Mouse (Mus musculus) splenic B cell, adult 2 months (primary cell): Measurements from ENCODE around the gene Tnfaip8l2.
"Not testable (repeated sequence)": the region's sequence is repeated elsewhere in the genome, so short reads cannot be mapped to it uniquely, and the experiment has no call there.

Experiments used
- DNase-seq: peaks from one replicate; pipeline ENCODE4 v3.0.0-alpha.2; 2011; ENCODE audit warnings: low read depth, low spot score
- H3K27me3 ChIP-seq: 2 replicates; pipeline ENCODE4 v1.6.1; 2012; ENCODE audit warnings: mild to moderate bottlenecking, low read length, moderate library complexity, mixed read lengths; ENCODE audit not compliant: control insufficient read depth, poor library complexity, insufficient read depth, severe bottlenecking
- H3K36me3 ChIP-seq: 2 replicates; pipeline ENCODE4 v1.6.1; 2012; ENCODE audit warnings: mild to moderate bottlenecking, low read length, moderate library complexity, mixed read lengths; ENCODE audit not compliant: control insufficient read depth, poor library complexity, insufficient read depth, severe bottlenecking

Tnfaip8l2 gene

DNA sequence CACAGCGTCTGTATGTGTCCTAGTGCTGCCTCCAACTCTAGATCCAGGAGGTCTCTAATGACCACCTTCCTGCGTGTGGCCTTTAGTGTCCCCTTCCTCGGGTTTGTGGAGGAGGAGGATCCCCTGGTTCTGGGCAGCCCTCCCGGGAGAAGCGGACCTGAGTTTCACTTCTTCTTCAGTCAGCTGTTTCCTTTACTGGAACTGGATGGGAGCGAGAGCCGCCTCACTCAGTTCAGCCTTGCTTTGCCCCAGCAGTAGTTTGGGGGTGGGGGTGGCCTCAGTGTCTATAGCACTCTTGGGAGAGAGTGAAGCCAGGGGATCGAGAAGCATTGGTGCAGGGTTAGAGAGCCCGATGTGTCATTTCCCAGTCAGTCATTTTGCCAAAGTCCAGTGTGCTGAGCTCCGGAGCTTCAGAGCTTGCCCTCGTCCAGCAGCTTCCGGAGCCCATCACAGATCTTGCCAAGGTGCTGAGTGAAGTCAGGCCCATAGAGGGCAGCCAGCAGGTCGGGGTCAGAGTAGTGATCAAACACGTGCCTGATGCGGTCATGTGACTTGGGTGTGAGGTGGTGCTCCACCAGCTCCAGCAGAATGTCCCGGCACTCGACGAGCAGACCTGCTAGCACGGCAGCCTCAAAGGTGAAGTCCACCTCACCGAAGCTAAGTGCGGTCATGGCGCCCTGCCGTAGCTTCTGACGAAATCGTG lies 2.4 kb downstream of the Tnfaip8l2 start:
- no peak for DNase-seq
- Histone ChIP-seq H3K27me3 (no peaks in the 10 kb centered on the region), H3K36me3 (peaks cover 3% of the 10 kb centered on the region; the same call in 1 of the 2 replicates)

DNA sequence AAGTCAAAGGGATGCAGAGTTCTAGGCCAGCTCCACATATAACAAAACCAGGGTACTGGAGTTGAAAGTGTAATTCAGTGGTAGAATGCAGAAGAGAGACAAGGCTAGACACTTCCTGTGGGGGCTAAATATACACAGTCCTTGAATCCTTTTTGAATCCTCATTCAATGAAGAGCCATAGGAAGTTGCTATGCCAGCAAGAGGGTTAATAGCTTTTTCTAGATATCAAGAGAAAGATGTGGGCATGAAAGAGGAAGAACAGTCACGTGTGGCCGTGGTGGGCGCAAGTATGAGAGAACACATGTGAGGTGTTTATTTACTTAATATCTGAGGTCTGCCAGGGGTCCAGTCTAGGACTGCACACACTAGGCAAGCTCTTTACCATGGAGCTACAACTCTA lies 5.8 kb downstream of the Tnfaip8l2 start:
- DNase-seq: peak; percentile 62
- H3K36me3 ChIP-seq: peaks cover 3% of the 10 kb centered on the region; the same call in 1 of the 2 replicates
- no peaks in the 10 kb centered on the region for H3K27me3 ChIP-seq

DNA sequence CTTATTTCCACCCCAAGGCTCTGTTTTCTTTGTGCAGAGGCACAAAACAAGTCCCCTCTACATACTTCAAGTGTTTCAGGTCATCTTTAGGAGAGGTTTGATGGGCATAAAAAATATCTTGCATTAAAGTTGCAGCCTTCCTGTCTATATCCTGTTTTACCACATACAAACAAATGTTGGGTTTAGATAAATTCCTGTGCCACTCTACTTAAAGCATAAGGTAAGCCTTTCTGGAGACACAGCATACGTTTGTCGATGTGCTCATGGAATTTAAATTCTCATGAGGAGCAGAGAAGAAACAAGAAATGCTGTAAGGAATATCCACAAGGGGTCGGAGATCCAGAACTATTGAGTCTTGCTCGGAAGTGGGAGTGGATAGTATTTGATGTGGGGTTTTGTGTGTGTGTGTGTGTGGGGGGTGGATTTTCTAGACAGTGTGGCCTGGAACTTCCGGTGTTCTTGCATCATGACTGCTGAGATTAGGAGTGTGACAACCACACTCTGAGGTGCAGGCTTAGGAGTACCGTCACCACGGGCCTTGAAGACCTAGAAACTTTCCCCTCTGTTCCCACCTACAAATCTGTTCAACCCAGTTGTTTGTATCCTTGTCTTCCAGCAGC lies 6.6 kb downstream of the Tnfaip8l2 start:
- DNase-seq: peak; percentile 45
- peaks cover 3% of the 10 kb centered on the region; the same call in 1 of the 2 replicates for H3K36me3 ChIP-seq
- no peaks in the 10 kb centered on the region for H3K27me3 ChIP-seq

DNA sequence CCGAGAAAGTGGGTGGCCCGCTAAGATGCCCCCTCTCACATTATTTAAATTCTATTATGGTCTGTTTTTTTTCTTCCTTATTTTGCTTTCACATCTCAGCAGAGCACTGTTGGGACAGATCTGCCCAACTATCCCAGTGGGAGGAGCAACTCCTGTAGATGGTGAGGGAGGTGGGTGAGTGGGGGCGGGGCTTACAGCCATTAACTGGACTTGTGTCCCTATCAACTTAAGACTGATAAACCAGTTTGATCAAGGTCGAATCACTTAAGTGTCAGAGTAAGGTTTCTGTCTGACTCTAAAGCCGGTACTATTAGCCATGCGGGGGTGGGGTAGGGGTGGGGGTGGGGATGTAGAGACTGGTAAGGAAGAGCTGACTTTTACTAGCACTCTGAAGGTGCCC lies 7.1 kb downstream of the Tnfaip8l2 start:
- peaks cover 6% of the 10 kb centered on the region; the same call in 1 of the 2 replicates for H3K36me3 ChIP-seq
- peak; percentile 47 for DNase-seq
- H3K27me3 ChIP-seq: no peaks in the 10 kb centered on the region

DNA sequence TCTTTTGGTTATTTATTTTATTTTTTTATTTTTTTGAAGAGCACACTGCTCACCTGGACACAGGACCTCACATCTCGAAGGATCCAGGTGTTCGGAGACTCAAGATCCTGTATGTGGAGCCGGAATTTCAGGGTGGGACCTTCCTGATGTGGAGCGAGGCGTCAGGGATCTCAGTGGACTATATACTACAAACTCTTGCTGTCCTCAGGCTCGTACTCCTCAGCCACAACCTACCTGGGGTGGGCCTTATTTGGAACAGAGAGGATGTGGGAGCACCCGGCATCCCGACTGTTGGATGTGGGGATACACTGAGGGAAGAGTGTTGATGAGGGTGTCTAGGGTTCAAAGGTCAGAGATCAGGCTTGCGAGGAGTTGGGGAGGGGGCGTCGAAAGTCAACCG lies 8.0 kb downstream of the Tnfaip8l2 start:
- not testable (repeated sequence) for H3K36me3 ChIP-seq, H3K27me3 ChIP-seq, DNase-seq

DNA sequence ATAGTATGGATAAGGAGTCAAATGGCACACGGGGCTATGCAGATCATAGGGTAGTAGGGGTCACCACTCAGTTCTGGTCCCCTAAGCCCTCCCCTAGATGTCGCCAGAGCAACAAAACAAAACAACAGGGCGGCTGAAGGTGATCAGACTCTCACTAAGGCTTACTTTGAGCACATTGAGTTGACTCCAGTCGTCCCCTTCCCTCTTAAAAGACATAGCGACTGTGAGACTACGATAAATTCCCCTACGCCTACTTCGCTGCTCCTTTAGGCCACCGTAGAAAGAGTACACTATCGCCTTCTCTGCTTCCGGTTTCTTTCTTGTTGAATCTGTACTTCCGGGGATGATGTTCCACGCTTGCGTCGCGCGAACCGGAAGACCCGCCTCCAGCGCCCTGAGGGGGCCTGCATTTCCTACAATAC lies 8.5 kb downstream of the Tnfaip8l2 start, which contains the start of the genes Scnm1 and Lysmd1:
Gene Scnm1 (minus strand): TSS at position 332 of the 422 bp plus-strand sequence.
Gene Lysmd1 (plus strand): TSS at position 409 of the 422 bp plus-strand sequence.
- Histone ChIP-seq H3K27me3 (no peaks in the 10 kb centered on the region), H3K36me3 (peaks cover 11% of the 10 kb centered on the region)
- peak; percentile 95 for DNase-seq

DNA sequence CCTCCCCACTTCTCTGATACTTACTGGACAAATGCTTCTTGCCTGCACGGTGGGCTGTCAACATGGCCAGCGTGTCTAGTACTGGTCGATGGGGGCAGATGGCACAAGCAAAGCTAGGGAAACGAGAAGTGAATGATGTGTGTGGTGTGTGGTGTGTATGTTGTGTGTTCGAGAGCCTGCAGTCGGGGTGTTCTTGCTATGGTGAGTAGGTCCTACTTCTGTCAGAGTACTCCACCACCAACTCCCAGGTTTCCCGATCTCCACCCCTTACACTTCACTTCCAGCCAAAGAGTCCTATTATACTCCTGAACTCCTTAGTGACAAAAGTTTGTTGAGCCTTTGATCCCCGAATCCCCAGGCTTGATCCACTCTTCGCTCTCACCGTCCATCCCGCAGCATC lies 9.0 kb downstream of the Tnfaip8l2 start:
- no peak for DNase-seq
- H3K36me3 ChIP-seq: peaks cover 11% of the 10 kb centered on the region

DNA sequence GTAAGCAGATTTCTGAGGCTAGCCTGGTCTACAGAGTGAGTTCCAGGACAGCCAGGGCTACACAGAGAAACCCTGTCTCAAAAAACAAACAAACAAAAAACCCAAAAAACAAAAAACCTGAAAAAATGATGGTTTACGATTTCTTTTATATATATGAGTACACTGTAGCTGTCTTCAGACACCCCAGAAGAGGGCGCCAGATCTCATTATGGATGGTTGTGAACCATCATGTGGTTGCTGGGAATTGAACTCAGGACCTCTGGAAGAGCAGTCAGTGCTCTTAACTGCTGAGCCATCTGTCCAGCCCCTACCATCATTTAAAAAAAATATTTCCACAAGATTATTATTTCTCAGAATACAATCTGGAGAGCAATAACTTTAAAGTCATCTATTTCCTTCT lies 9.8 kb downstream of the Tnfaip8l2 start:
- H3K27me3 ChIP-seq, DNase-seq: not testable (repeated sequence)

More for the DNA sequence above, 9.0 kb downstream of the Tnfaip8l2 start:
- no peaks in the 10 kb centered on the region for H3K27me3 ChIP-seq

DNA sequence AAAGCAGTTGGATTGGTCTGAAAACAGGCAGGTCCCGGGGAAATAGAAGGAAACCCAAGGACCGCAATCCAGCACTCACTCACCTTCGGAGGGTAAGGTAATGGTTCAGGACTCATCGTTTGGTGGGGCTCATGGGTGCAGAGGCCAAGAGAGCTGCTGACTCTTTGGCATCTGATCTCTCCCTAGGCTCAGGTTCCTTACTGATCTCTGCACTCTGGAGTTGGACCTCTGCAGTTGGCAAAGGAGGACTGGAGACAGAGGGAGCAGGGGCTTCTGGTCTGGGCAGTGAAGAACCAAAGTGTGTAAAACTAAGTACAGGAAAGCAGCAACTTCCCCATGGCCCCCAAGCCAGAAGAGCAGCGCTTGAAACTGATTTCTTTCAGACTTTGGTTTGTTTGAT lies 12.1 kb downstream of the Tnfaip8l2 start:
- DNase-seq: no peak
- H3K36me3 ChIP-seq: peaks cover 8% of the 10 kb centered on the region
- H3K27me3 ChIP-seq: no peaks in the 10 kb centered on the region

More for the DNA sequence above, 9.8 kb downstream of the Tnfaip8l2 start:
- H3K36me3 ChIP-seq: not testable (repeated sequence)

DNA sequence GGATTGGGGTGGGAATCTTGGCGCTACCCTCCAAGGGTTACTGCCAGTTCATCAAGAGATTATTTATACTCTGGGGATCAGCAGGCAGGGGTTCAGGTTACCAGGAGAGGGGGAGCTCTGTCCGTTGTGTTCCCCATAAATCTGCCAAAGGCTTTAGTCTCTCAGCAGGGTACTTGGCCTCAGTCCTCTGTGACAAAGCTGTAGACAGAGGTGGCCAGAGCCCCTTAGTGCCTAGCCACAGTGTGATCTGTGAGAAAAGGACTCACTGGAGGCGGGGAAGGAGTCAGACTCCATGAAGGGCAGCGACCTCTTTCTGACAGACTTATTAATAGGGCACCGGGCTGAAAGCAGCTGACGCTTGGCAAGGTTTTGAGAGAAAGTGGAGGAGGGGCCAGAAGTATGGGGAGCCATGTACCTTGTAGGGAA lies 12.9 kb downstream of the Tnfaip8l2 start:
- Histone ChIP-seq H3K27me3 (no peaks in the 10 kb centered on the region), H3K36me3 (peaks cover 8% of the 10 kb centered on the region)
- DNase-seq: no peak

DNA sequence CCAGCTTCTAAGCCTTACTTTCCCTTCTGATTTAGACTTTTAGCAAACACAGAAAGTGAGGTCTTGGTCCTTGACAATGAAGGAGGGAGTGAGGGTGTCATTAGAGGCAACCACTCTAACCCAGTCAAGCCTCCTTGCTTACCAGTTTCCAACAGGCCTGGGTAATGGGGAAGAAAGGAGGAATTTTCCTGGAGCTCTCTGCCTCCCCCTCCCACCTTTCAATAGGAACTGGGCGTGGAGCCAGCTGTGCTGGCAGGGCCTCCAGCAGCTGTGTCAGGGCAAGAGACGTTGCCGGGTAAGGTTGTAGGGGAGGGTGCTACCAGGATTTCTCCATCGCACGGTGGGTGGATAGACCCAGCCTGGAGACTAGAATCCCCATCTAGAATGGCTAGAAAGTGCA lies 17.2 kb downstream of the Tnfaip8l2 start:
- Histone ChIP-seq H3K36me3 (peaks cover 14% of the 10 kb centered on the region), H3K27me3 (no peaks in the 10 kb centered on the region)
- no peak for DNase-seq

DNA sequence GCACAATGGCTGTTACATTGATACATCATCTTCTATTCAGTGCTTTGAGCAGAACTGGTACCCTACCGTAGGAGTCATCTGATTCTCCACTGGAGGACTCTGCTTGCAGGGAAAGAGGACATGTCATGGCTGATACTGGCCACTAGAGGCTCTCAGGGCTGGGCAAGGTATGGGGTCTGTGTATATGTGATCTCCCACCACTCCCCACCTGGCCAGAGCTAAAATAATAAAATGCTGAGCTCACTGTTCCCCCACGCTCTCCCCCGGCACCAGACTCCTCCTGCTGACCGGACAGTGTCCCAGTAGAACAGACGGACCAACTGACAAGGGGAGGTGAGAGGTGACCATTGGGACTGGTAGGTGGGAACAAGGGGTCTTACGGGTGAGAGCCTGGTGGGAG lies 17.9 kb downstream of the Tnfaip8l2 start, which contains the start of gene Tmod4:
Gene Tmod4 (plus strand): TSS at position 231 of the 400 bp plus-strand sequence.
- Histone ChIP-seq H3K27me3 (no peaks in the 10 kb centered on the region), H3K36me3 (peaks cover 11% of the 10 kb centered on the region)
- DNase-seq: peak; percentile 40

DNA sequence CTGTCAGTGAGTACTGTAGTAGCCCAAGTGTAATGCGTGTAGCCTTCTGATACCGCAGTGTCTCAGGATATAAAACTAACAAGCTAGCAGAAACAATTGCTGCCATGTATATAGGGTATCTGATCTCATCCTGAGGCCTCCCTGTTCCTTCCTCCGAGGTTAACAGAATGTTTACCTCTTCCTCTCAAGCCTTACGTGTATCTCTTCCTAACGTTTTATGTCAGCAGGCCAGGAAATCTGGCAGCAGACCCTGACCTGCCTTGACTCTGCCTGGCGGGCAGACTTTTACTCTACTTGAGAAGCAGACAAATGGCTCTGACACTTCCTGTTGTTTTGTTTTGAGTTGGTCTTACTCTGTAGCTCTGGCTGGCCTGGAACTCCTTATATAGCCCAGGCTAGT lies 20.6 kb downstream of the Tnfaip8l2 start:
- H3K27me3 ChIP-seq: no peaks in the 10 kb centered on the region
- DNase-seq: no peak
- peaks cover 11% of the 10 kb centered on the region for H3K36me3 ChIP-seq

DNA sequence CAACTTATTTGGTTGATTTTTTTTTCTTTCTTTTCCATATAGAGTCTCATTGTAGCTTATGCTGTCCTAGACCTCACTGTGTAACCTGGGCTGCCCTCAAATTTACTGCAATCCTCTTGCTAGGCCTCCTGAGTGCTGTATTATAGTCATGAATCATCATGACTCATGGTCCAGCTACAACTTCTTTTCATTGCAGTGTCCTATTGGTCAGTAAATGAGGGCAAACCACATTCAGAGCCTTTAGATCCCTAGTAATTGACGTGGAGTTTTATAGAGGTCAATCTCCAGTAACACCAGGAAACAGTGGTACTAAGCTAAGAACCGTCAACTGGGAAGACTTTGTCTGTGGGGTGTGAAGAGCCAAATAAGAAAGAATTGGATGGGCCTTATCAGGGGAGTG lies 24.4 kb downstream of the Tnfaip8l2 start:
- Histone ChIP-seq H3K27me3 (no peaks in the 10 kb centered on the region), H3K36me3 (peaks cover 11% of the 10 kb centered on the region)
- no peak for DNase-seq

DNA sequence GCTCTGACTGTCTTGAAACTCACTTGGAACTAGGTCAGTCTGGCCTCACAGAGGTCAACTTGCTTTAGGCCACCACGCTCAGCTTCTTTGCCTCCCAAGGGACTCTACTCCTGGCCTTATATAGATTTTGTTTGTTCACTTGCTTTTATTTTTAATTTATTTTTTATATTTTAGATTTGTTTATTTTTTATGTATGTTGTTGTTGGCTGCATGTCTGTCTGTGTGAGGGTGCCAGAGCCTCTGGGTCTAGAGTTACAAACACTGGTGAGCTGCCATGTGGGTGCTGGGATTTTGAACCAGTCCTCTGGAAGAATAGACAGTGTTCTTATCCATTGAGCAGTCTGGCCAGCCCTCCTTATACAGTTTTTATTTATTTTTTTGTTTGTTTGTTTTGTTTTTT lies 29.4 kb downstream of the Tnfaip8l2 start:
- no peaks in the 10 kb centered on the region for H3K27me3 ChIP-seq
- DNase-seq: no peak
- H3K36me3 ChIP-seq: no peaks in the 10 kb centered on the region; the same call in 1 of the 2 replicates
